Mouse (Mus musculus) liver, embryonic 14.5 days (tissue): ENCODE measurements at regions not wholly inside any gene's neighbourhood (a gene's known extent, or its start where the extent isn't known, plus 50 kb on each side); places are given as distances from the start of the nearest gene placed in this dataset.

Source experiments
- ATAC-seq: fragments of 200-750 bp; cut with Nextera tagmentation; 2 replicates; pipeline ENCODE4 v1.8.0; 2017; ENCODE audit warnings: moderate number of reproducible peaks, mild to moderate bottlenecking, moderate library complexity; ENCODE audit not compliant: insufficient read depth
- DNase-seq, 3 experiments: peaks; one replicate each; pipeline ENCODE4 v3.0.0-alpha.2; 2012 to 2013; ENCODE audit warnings: low read depth in 3 of 3, low spot score in 3 of 3
- H3K27ac ChIP-seq: fragments of 300-500 bp; sonication (generic); 2 replicates; pipeline ENCODE4 v1.5.1; 2014; ENCODE audit warnings: moderate library complexity, mild to moderate bottlenecking, control low read depth, inconsistent platforms
- H3K27me3 ChIP-seq: fragments of 300-500 bp; sonication (generic); 2 replicates; pipeline ENCODE4 v1.6.1; 2014; ENCODE audit warnings: mild to moderate bottlenecking, low read length, moderate library complexity; ENCODE audit not compliant: control insufficient read depth, insufficient read depth
- H3K36me3 ChIP-seq: fragments of 300-500 bp; sonication (generic); replicated peaks from 2 replicates; pipeline ENCODE4 v1.6.1; 2014; ENCODE audit warnings: low read depth; ENCODE audit not compliant: control insufficient read depth, insufficient read depth
- H3K4me1 ChIP-seq, 2 experiments: fragments of 200-500 bp in 1 of 2; fragments of 300-500 bp in 1 of 2; sonication (generic) in 1 of 2; replicated peaks; 2 replicates each; pipeline ENCODE4 v1.6.1; 2012 to 2014; ENCODE audit warnings: antibody characterized with exemption in 1 of 2, inconsistent platforms in 1 of 2, low read length in 1 of 2; ENCODE audit not compliant: control insufficient read depth in 2 of 2, insufficient read depth in 2 of 2
- H3K4me2 ChIP-seq: fragments of 300-500 bp; sonication (generic); 2 replicates; pipeline ENCODE4 v1.6.1; 2014; ENCODE audit warnings: low read depth, mild to moderate bottlenecking, control low read depth, moderate library complexity
- H3K4me3 ChIP-seq, 2 experiments: fragments of 200-500 bp in 1 of 2; fragments of 300-500 bp in 1 of 2; sonication (generic) in 1 of 2; 2 replicates each; pipeline ENCODE4 v1.5.1; 2012 to 2014; ENCODE audit warnings: low read depth in 2 of 2, low read length in 2 of 2, mild to moderate bottlenecking in 2 of 2, control low read depth in 1 of 2, inconsistent platforms in 1 of 2, moderate library complexity in 1 of 2; ENCODE audit not compliant: insufficient read depth in 1 of 2
- H3K9ac ChIP-seq: fragments of 300-500 bp; sonication (generic); replicated peaks from 2 replicates; pipeline ENCODE4 v1.6.1; 2014; ENCODE audit warnings: mild to moderate bottlenecking, control low read depth, moderate library complexity
- H3K9me3 ChIP-seq: fragments of 300-500 bp; sonication (generic); 2 replicates; pipeline ENCODE4 v1.6.1; 2016; ENCODE audit warnings: low read length, mixed read lengths; ENCODE audit not compliant: control insufficient read depth
- CTCF ChIP-seq: IDR thresholded peaks from 2 replicates; pipeline ENCODE4 v1.5.1; 2016; ENCODE audit warnings: antibody characterized with exemption, low read depth, control low read depth
- EP300 ChIP-seq: IDR thresholded peaks from 2 replicates; pipeline ENCODE4 v1.6.1; 2016; ENCODE audit warnings: antibody characterized with exemption, low read depth
- WGBS: fragments of 180-500 bp; shearing (Covaris S2); extraction: QIAGEN DNeasy Blood & Tissue Kit; methylation state at CpG from one replicate; pipeline ENCODE4 v1.1.7; 2014; ENCODE audit not compliant: insufficient replicate concordance; 5-methylcytosine and 5-hydroxymethylcytosine counted together

GRCm38 (mm10) chr2:167783374-167783773 is 93.8 kb upstream of the Tmem189 start:
- H3K4me2 ChIP-seq, result no peak overlapping the region
- no peaks in the 10 kb centered on the region for H3K36me3 ChIP-seq
- H3K9ac ChIP-seq, result no peak overlapping the region
- 39% methylated on average over 3 of the region's 3 CpGs for WGBS
- TF ChIP-seq CTCF (no peak), EP300 (no peak)
- DNase-seq (no peak), ATAC-seq (no peak)
- H3K27me3 ChIP-seq, result no peaks in the 10 kb centered on the region
- H3K9me3 ChIP-seq, result no peaks in the 10 kb centered on the region
- H3K4me1 ChIP-seq, result peaks cover 6 to 7% of the 10 kb centered on the region in 2 experiments
- H3K4me3 ChIP-seq, result no peak overlapping the region
- no peak overlapping the region for H3K27ac ChIP-seq

DNA sequence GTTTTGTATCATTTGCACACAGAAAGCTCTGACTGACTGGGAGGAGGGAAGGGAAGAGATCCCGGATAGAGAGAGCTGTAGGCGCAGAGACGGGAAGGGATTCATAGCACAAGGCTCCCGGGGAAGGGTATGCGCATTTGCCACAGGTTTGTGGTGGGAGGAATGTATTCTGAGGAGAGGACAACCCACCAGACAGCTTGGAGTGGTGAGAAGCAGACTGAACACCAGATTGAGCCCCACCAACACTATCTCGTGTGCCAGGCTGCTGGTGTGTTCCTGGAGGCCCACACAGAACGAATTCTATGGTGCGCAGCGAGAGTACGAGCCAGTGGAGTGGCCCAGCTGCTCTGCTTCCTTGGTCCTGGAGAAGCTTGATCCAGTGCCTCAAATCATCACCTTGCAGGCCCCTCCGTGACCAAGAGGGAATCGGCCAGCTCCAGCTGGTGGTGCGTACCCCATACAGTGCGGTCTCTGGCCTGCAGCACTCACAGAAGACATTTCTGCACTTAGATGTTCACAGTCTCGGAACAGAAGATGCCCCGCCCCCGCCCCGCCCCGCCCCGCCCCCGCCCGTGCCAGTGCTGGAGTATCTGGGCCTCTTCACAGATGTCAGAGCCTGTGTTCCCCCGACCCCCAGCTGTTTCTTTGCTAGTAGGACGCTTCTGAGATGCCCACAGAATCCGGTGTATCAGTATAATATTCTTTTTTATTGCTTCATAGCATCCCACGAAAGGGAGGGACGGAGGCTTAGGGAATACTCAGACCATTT is 92.8 kb upstream of the Tmem189 start:
- no peak overlapping the region for H3K4me3 ChIP-seq
- no peaks in the 10 kb centered on the region for H3K27me3 ChIP-seq
- H3K4me2 ChIP-seq, result no peak overlapping the region
- H3K9me3 ChIP-seq, result no peaks in the 10 kb centered on the region
- no peak overlapping the region for H3K9ac ChIP-seq
- no peak for ATAC-seq
- no peaks in the 10 kb centered on the region for H3K36me3 ChIP-seq
- H3K4me1 ChIP-seq, result peaks cover 7 to 13% of the 10 kb centered on the region in 2 experiments
- TF ChIP-seq CTCF, result no peak
- no peak for TF ChIP-seq EP300
- DNase-seq, result no peak
- WGBS, result 33% methylated on average over 27 of the region's 27 CpGs
- H3K27ac ChIP-seq, result no peak overlapping the region

DNA sequence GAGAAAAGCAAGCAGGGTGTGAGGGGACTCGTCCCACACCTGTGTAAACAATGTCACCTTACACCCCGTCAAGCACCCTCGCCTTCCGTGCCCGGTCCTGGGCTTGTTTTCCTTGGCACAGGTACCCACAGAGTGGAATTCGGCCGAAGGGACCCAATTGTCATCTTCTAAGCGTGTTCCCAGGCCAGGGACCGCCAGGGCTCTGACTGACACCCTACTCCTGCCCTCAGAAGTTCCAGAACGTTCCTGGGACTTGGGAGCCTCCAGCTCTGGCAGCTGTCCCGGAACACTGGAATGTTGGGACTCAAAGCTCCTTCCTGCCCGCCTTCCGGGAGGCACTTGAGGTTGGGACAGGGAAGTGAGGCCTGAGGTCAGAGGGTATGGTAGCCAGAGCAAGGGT is 91.9 kb upstream of the Tmem189 start:
- H3K4me1 ChIP-seq, result peaks cover 7 to 16% of the 10 kb centered on the region in 2 experiments
- ATAC-seq, result no peak
- TF ChIP-seq EP300 (no peak), CTCF (no peak)
- H3K4me2 ChIP-seq, result no peak overlapping the region
- WGBS, result 70% methylated on average over 13 of the region's 13 CpGs
- no peaks in the 10 kb centered on the region for H3K27me3 ChIP-seq
- H3K9me3 ChIP-seq, result no peaks in the 10 kb centered on the region
- H3K9ac ChIP-seq, result no peak overlapping the region
- H3K27ac ChIP-seq, result no peak overlapping the region
- no peak for DNase-seq
- no peak overlapping the region for H3K4me3 ChIP-seq
- no peaks in the 10 kb centered on the region for H3K36me3 ChIP-seq

GRCm38 (mm10) chr2:167778691-167779090 is 89.1 kb upstream of the Tmem189 start:
- H3K4me1 ChIP-seq, result peaks cover 9 to 24% of the 10 kb centered on the region in 2 experiments
- peak overlapping the region; percentile 81 for H3K4me2 ChIP-seq
- WGBS, result 64% methylated on average over 10 of the region's 10 CpGs
- no peak overlapping the region for H3K9ac ChIP-seq
- H3K27me3 ChIP-seq, result no peaks in the 10 kb centered on the region
- no peaks in the 10 kb centered on the region for H3K9me3 ChIP-seq
- H3K4me3 ChIP-seq, result no peak overlapping the region
- TF ChIP-seq EP300, result no peak
- TF ChIP-seq CTCF, result no peak
- H3K36me3 ChIP-seq, result no peaks in the 10 kb centered on the region
- no peak overlapping the region for H3K27ac ChIP-seq
- DNase-seq (no peak), ATAC-seq (no peak)

- Histone ChIP-seq H3K4me2 (peak overlapping the region; percentile 81), H3K9ac (no peak overlapping the region), H3K36me3 (no peaks in the 10 kb centered on the region), H3K4me3 (peak overlapping the region; percentile 41 to 61), H3K27ac (no peak overlapping the region), H3K4me1 (peaks cover 9 to 24% of the 10 kb centered on the region in 2 experiments), H3K27me3 (no peaks in the 10 kb centered on the region), H3K9me3 (no peaks in the 10 kb centered on the region)
- DNase-seq, result no peak
- TF ChIP-seq CTCF (no peak), EP300 (no peak)
- WGBS, result 28% methylated on average over 4 of the region's 4 CpGs
- no peak for ATAC-seq
These were observed 88.6 kb upstream of the Tmem189 start for GRCm38 (mm10) chr2:167778271-167778670.
